Mouse (Mus musculus) heart, adult 2 months (tissue): ENCODE measurements at regions not wholly inside any gene's neighbourhood (a gene's known extent, or its start where the extent isn't known, plus 50 kb on each side); places are given as distances from the start of the nearest gene placed in this dataset.

Experiments
- CTCF ChIP-seq: fragments of 200-600 bp; IDR thresholded peaks from 2 replicates; pipeline ENCODE4 v1.8.1; 2022; ENCODE audit warnings: antibody characterized with exemption, mild to moderate bottlenecking, moderate library complexity
- EP300 ChIP-seq: fragments of 200-500 bp; IDR thresholded peaks from 2 replicates; pipeline ENCODE4 v1.6.1; 2011; ENCODE audit warnings: low read depth, low read length, control low read depth; ENCODE audit not compliant: insufficient read depth
- POLR2A ChIP-seq: fragments of 200-500 bp; IDR thresholded peaks from 2 replicates; pipeline ENCODE4 v1.6.1; 2011; ENCODE audit warnings: mild to moderate bottlenecking, low read depth, low read length, control low read depth; ENCODE audit not compliant: insufficient read depth

DNA sequence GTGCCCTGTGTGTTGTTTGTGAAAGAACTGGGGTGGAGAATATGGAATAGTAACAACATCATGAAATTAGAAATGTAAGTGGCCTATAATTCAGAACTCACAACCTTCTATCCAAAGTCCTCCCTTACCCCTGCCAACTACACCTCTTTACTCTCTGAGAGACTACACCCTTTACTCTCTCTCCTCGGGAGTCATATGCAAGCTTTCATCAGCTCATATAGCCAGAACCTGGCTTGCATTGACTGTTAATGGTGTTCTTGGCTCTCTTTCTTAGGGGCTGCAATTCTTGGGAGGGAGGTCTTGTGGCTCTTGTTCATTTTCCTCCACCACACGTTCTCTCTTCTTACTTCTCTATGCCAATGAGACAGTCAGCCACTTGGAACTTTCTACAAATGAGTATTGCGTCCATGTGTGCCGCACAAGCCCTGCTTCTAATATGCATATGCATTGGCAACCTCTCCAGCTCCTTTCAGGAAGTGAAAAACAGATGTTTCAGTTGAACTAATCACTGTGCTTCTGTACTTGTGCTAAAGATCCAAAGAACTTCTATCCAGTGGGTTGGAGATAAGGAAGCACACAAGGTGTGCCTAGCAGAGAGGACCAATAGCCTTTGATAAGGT is 265.3 kb downstream of the Trib2 start:
- TF ChIP-seq EP300 (no peak), CTCF (no peak), POLR2A (no peak)
